Mouse (Mus musculus) neural tube, embryonic 15.5 days (tissue): Measurements from ENCODE around the gene Gm35315. TPM values are rescaled to one million over a fixed set of nuclear protein-coding genes. Genes with fewer than 3 reads are reported as not detected.
"Not testable (repeated sequence)": the region's sequence is repeated elsewhere in the genome, so short reads cannot be mapped to it uniquely, and the experiment has no call there.

Experiments used
- ATAC-seq: fragments of 200-750 bp; cut with Nextera tagmentation; 2 replicates; pipeline ENCODE4 v1.8.0; 2017; ENCODE audit warnings: mild to moderate bottlenecking, moderate TSS enrichment, moderate library complexity; ENCODE audit not compliant: low FRiP score
- H3K27ac ChIP-seq: fragments of 300-500 bp; sonication (generic); replicated peaks from 2 replicates; pipeline ENCODE4 v1.5.1; 2015; ENCODE audit warnings: mild to moderate bottlenecking, inconsistent platforms
- H3K27me3 ChIP-seq: fragments of 300-500 bp; sonication (generic); replicated peaks from 2 replicates; pipeline ENCODE4 v1.6.1; 2015; ENCODE audit warnings: inconsistent platforms
- H3K36me3 ChIP-seq: fragments of 300-500 bp; sonication (generic); 2 replicates; pipeline ENCODE4 v1.6.1; 2015; ENCODE audit warnings: inconsistent platforms
- H3K4me1 ChIP-seq: fragments of 300-500 bp; sonication (generic); 2 replicates; pipeline ENCODE4 v1.6.1; 2015; ENCODE audit warnings: inconsistent platforms
- H3K4me2 ChIP-seq: fragments of 300-500 bp; sonication (generic); 2 replicates; pipeline ENCODE4 v1.6.1; 2015; ENCODE audit warnings: inconsistent platforms, mild to moderate bottlenecking, moderate library complexity
- H3K4me3 ChIP-seq: fragments of 300-500 bp; sonication (generic); replicated peaks from 2 replicates; pipeline ENCODE4 v1.5.1; 2015; ENCODE audit warnings: mild to moderate bottlenecking, inconsistent platforms
- H3K9ac ChIP-seq: fragments of 300-500 bp; sonication (generic); replicated peaks from 2 replicates; pipeline ENCODE4 v1.6.1; 2015; ENCODE audit warnings: mild to moderate bottlenecking, inconsistent platforms
- H3K9me3 ChIP-seq: fragments of 300-500 bp; sonication (generic); replicated peaks from 2 replicates; pipeline ENCODE4 v1.6.1; 2016; ENCODE audit warnings: inconsistent platforms
- WGBS: fragments of 180-500 bp; shearing (Covaris S2); methylation state at CpG from one replicate; pipeline ENCODE4 v1.1.7; 2015; ENCODE audit warnings: mixed read lengths; 5-methylcytosine and 5-hydroxymethylcytosine counted together
- polyA plus RNA-seq: library from polyadenylated mRNA; unstranded; fragments of >200 nt; fragmentation: Nextera tagmentation; extraction: Ambion mirVana; gene quantifications from 2 replicates; pipeline ENCODE4 v1.2.1, GENCODE M21; 2015

Gm35315 gene
- polyA plus RNA-seq, 1 experiment from 2014 or later = 0.44 TPM

DNA sequence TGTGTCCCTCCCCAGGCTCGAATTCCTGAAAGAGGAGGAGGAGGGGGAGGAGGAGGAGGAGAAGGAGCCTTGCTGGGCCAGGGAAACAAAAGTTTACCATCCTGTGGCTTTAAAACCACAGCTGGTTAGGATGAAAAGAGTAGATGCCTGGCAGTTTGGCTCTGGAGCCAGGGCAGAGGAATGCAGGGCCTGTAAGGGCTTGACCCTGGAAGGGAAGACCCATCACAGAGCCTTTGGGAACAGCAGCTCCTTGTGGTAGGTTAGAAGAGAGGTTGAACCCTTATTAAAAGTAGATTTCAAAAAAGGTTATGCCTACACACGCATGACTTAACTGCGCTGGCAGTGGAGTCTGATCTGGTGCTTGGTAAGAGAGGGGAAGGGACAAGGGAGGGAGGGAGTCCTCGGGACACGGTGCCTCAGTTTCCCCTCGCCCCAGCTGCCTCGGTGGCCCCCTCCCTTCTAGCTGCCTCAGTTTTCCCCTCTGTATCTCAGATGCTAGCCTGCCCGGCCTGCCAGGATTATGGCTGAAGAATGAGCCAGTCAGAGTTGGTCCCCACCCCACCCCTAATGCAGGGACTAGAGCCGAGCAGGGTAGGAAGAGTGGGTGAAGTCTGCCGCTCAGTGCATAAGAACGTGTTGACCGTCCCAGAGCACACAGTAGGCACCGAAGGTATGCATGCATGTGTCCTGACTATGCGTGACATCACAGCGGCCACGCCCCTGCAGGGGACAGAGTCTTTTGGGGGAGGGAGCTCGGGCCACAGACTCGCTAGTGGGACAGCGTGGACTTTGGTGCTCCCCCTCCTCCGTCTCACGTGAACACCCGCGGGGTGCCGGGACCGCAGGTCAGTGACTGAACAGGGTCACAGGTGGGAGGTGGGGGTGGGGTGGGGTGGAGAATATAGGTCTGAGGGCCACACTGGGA, 5.7 kb upstream of the Gm35315 start, which contains the start of gene Plcxd1:
Gene Plcxd1 (plus strand): TSS at position 314 of the 925 bp plus-strand sequence.
- Histone ChIP-seq H3K27me3 (no peaks in the 10 kb centered on the region), H3K9me3 (no peaks in the 10 kb centered on the region), H3K4me3 (peak within 1 kb of the TSS; percentile 44), H3K36me3 (peaks cover 26% of the 10 kb centered on the region), H3K4me2 (peak within 1 kb of the TSS; percentile 86), H3K27ac (no peak within 1 kb of the TSS), H3K4me1 (peaks cover 27% of the 10 kb centered on the region), H3K9ac (peak within 1 kb of the TSS; percentile 50)
- no peak for ATAC-seq
- WGBS = 8% methylated on average over 25 of the region's 25 CpGs

DNA sequence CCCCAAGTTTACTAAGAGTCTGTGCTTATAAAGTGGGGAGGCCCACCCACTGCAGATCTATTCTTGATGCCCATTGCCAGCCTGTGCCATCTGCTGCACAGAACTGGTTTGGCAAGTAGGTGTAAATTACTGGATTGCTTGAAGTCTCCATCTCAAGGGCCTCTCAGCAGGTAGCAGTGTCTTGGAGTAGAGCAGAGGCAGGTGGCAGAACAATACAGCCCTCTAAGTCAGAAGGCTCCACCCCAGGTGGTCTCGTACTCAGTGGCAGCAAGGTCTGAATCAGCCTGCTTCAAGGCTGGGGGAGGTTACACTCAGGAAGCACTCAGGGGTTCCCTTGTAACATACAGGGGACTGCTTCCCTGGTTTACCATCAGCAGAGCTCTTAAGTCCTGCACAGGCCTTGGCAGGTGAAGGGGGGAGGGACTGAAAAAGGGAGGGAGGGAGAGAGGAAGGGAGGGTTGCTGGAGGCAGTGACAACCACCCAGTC, 4.8 kb upstream of the Gm35315 start:
- peaks cover 32% of the 10 kb centered on the region for H3K4me1 ChIP-seq
- 33% methylated on average over 1 of the region's 1 CpGs for WGBS
- peaks cover 17% of the 10 kb centered on the region for H3K36me3 ChIP-seq
- no peak overlapping the region for H3K4me3 ChIP-seq
- H3K27ac ChIP-seq = no peak overlapping the region
- no peaks in the 10 kb centered on the region for H3K9me3 ChIP-seq
- no peak overlapping the region for H3K9ac ChIP-seq
- ATAC-seq = no peak
- H3K4me2 ChIP-seq = no peak overlapping the region
- H3K27me3 ChIP-seq = no peaks in the 10 kb centered on the region

DNA sequence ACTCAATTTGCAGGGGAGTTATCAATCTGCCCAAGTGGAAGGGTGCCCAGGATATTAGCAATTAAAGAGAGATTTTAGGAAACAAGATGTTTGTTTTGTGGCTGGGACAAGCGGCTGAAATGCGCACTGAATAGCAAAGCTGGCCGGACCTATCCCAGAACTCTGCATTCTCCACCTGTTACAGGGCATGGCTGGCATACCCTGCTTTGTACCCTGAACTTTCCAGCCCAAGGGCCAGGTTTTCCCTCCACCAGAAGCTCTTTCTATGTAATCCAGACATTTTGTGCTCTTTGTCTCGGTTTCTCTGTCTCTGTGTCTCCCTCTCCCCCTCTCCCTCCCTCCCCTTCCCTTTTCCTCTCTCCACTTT, 610 bp upstream of the Gm35315 start:
- 9% methylated on average over 4 of the region's 4 CpGs for WGBS
- H3K27me3 ChIP-seq = no peaks in the 10 kb centered on the region
- H3K4me1 ChIP-seq = peaks cover 8% of the 10 kb centered on the region
- H3K4me3 ChIP-seq = peak overlapping the region; percentile 54
- peak overlapping the region; percentile 88 for H3K4me2 ChIP-seq
- H3K9me3 ChIP-seq = no peaks in the 10 kb centered on the region
- H3K27ac ChIP-seq = peak overlapping the region; percentile 73
- H3K9ac ChIP-seq = peak overlapping the region; percentile 54
- ATAC-seq = peak; percentile 18; the same call in 1 of the 2 replicates
- H3K36me3 ChIP-seq = no peaks in the 10 kb centered on the region

DNA sequence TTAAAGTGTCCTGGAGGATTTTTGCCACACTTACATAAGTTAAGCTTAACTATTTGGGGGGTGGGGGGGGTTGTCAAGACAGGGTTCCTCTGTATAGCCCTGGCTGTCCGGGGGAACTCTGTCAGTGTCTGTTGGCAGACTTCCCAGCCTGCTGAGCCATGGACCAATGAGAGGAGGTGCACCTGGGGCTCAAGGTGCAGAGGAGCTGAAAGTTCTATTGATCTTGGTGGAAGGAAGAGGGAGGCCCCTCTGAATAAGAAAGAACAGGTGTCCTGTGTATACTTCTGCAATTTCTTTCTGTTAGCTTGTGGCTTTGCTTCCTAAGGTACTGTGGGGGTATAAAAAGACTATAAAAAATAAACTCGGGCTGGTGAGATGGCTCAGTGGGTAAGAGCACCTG, 2.7 kb downstream of the Gm35315 start:
- H3K27me3 ChIP-seq = no peaks in the 10 kb centered on the region
- H3K4me2 ChIP-seq = no peak overlapping the region
- WGBS = 81% methylated on average over 2 of the region's 2 CpGs
- H3K9ac ChIP-seq = no peak overlapping the region
- H3K36me3 ChIP-seq = no peaks in the 10 kb centered on the region
- no peak for ATAC-seq
- no peak overlapping the region for H3K27ac ChIP-seq
- H3K4me3 ChIP-seq = no peak overlapping the region
- H3K9me3 ChIP-seq = no peaks in the 10 kb centered on the region
- H3K4me1 ChIP-seq = peaks cover 8% of the 10 kb centered on the region

DNA sequence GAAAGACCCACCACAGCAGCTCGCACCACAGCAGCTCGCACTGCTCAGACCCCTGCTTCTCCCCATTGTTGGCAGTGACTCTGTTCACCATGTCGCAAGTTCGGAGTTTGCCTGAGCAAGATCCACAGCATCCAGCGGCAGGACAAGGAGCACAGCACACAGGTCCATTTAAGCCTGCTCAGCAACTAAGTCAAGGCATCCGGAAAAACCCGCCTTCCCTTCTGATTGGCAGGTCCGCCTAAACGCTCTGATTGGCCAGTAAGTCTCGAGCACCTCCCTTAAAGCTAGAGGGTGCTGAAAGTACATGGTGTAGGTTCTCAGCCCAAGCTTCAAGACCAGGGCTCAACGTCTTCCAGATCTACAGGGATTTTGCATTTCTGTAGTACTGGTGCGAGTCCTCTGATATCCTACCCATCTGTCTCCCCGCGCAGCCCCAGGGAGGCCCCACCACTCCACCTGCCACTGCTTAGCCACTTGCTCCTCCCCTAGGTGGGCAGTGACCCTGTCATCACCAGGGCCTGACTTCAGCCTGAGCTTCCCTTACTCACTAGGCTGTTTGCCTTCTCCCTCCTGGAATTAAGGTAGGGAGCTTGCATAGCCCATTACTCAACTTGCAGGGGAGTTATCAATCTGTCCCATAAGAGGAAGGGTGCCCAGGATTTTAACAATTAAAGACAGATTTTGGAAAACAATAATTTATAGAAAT, 7.9 kb downstream of the Gm35315 start:
- ATAC-seq = no peak
- no peak overlapping the region for H3K27ac ChIP-seq
- H3K9ac ChIP-seq = no peak overlapping the region
- 40% methylated on average over 14 of the region's 14 CpGs for WGBS
- H3K9me3 ChIP-seq = 0 out of 2 replicates have a peak, but pooled peaks cover 3% of the 10 kb centered on the region
- no peaks in the 10 kb centered on the region for H3K27me3 ChIP-seq
- no peaks in the 10 kb centered on the region for H3K4me1 ChIP-seq
- no peaks in the 10 kb centered on the region for H3K36me3 ChIP-seq
- no peak overlapping the region for H3K4me3 ChIP-seq
- H3K4me2 ChIP-seq = no peak overlapping the region

DNA sequence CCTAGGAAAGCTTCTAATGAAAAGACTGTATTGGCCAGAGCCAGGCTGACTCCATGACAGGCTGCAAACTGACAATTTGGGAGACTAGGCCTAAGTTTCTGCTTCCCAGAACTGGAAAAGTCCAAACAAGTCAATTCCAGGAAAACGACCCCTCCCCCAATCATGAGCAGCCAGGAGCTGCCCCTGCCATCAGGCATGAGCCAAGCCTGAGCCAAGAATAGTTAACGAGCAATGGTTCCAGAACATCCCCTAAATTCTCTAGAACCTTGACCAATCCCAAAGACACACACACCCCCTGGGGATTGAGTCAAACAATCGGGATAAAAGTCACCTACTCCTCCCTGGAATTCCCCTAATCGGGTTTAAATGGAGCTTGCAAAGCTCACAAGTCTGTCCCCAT, 11.3 kb downstream of the Gm35315 start:
- no peaks in the 10 kb centered on the region for H3K27me3 ChIP-seq
- no peak overlapping the region for H3K9ac ChIP-seq
- 91% methylated on average over 4 of the region's 4 CpGs for WGBS
- no peaks in the 10 kb centered on the region for H3K4me1 ChIP-seq
- H3K4me3 ChIP-seq = no peak overlapping the region
- H3K9me3 ChIP-seq = peaks cover 23% of the 10 kb centered on the region; the same call in 1 of the 2 replicates
- no peak overlapping the region for H3K4me2 ChIP-seq
- no peak overlapping the region for H3K27ac ChIP-seq
- 0 out of 2 replicates have a peak, but pooled peaks cover 5% of the 10 kb centered on the region for H3K36me3 ChIP-seq
- no peak for ATAC-seq

DNA sequence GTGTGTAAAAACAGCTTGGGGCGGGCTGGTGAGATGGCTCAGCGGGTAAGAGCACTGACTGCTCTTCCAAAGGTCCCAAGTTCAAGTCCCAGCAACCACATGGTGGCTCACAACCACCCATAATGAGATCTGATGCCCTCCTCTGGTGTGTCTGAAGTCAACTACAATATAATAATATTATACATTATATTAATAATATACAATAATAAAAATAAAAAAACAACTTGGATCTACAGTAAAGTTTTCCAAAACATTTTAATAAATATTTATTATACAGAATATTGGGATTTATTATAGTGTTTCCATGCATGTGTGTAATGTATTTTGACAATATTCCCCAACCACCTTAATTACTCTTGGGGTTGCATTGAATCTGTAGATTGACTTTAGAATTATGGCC, 21.8 kb downstream of the Gm35315 start, which contains the start of gene Gm17655:
Gene Gm17655 (minus strand): TSS at position 101 of the 400 bp plus-strand sequence.
- ATAC-seq, H3K27me3 ChIP-seq: not testable (repeated sequence)
- 92% methylated on average over 2 of the region's 2 CpGs for WGBS

DNA sequence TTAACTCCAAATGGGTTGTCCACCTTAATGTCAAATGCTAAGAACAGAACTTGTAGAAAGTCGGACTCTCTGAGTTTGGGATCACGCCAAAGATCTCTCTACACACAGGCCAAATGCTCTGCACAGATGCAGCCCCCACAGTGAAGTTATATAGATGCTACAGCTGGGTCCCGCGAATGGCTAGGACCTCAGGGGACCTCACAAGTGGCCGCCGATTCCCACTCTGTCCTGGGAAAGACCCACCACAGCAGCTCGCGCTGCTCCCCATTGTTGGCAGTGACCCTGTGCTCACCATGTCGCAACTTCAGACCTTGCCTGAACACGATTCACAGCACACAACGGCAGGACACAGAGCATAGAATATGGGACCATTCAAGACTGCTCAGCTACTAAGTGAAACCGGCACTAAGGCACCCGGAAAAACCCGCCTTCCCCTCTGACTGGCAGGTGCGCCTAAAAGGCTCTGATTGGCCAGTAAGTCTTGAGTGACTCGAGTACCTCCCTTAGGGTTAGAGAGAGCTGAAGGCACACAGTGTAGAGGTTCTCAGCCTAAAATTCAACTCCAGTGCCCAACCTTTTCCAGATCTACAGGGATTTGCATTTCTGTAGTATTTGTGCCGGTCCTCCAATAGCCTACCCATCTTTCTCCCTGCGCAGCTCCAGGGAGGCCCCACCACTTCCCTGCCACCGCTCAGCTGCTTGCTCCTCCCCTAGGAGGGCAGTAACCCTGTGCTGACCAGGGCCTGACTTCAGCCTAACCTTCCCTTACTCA, 36.4 kb downstream of the Gm35315 start:
- Histone ChIP-seq H3K27ac (peak overlapping the region; percentile 73; the same call in 1 of the 2 replicates), H3K36me3 (no peaks in the 10 kb centered on the region), H3K27me3 (no peaks in the 10 kb centered on the region), H3K4me1 (peaks cover 4% of the 10 kb centered on the region), H3K9me3 (no peaks in the 10 kb centered on the region; the same call in 1 of the 2 replicates), H3K4me2 (peak overlapping the region; percentile 65), H3K9ac (peak overlapping the region; percentile 50), H3K4me3 (peak overlapping the region; percentile 57)
- 2% methylated on average over 19 of the region's 19 CpGs for WGBS
- ATAC-seq = peak; percentile 98

More for the DNA sequence above, 21.8 kb downstream of the Gm35315 start, which contains the start of gene Gm17655:
- not testable (repeated sequence) for H3K4me3 ChIP-seq, H3K27ac ChIP-seq, H3K4me2 ChIP-seq, H3K4me1 ChIP-seq, H3K9ac ChIP-seq, H3K36me3 ChIP-seq
- H3K9me3 ChIP-seq = peaks cover 26% of the 10 kb centered on the region

Other genes with a start within 250 kb of the Gm35315 start
- 0.56 and 0.68 TPM in 2 replicates for gene Gm15446, start 171.0 kb downstream of the Gm35315 start, polyA plus RNA-seq
- 22.4 and 26.0 TPM in 2 replicates for gene Zfp932, start 97.9 kb downstream of the Gm35315 start, polyA plus RNA-seq
- gene Gm17655, start 21.9 kb downstream of the Gm35315 start, polyA plus RNA-seq = 3.2 and 4.6 TPM in 2 replicates
- 6.4 and 7.5 TPM in 2 replicates for gene Plcxd1, start 5.5 kb upstream of the Gm35315 start, polyA plus RNA-seq
- 59.2 and 68.3 TPM in 2 replicates for gene Gtpbp6, start 13.8 kb upstream of the Gm35315 start, polyA plus RNA-seq
- 13.0 and 13.6 TPM in 2 replicates for gene Zfp605, start 15.7 kb upstream of the Gm35315 start, polyA plus RNA-seq
- gene Chfr, start 41.4 kb upstream of the Gm35315 start, polyA plus RNA-seq = 67.4 and 77.4 TPM in 2 replicates
- gene Golga3, start 82.3 kb upstream of the Gm35315 start, polyA plus RNA-seq = 20.1 and 23.6 TPM in 2 replicates
- gene Ankle2, start 136.6 kb upstream of the Gm35315 start, polyA plus RNA-seq = 19.3 and 23.7 TPM in 2 replicates
- gene Pgam5, start 175.5 kb upstream of the Gm35315 start, polyA plus RNA-seq = 95.5 and 99.0 TPM in 2 replicates
- 11.7 and 14.6 TPM in 2 replicates for gene Pxmp2, start 191.8 kb upstream of the Gm35315 start, polyA plus RNA-seq
- gene Pole, start 191.9 kb upstream of the Gm35315 start, polyA plus RNA-seq = 6.1 and 10.9 TPM in 2 replicates
- gene P2rx2, start 248.8 kb upstream of the Gm35315 start, polyA plus RNA-seq = 9.8 and 11.3 TPM in 2 replicates